Mouse (Mus musculus) spleen, adult 2 months (tissue): Measurements from ENCODE around the gene Phf2. TPM values are rescaled to one million over a fixed set of nuclear protein-coding genes. Genes with fewer than 3 reads are reported as not detected.

Experiments
- DNase-seq, 2 experiments: peaks; one replicate each; pipeline versions ENCODE4 v3.0.0 to v3.0.0-alpha.2; 2012 to 2021; ENCODE audit warnings: low spot score in 2 of 2, low read depth in 1 of 2
- H3K27ac ChIP-seq: fragments of 200-500 bp; 2 replicates; pipeline ENCODE4 v1.5.1; 2012; ENCODE audit warnings: low read length, inconsistent platforms; ENCODE audit not compliant: insufficient read depth
- H3K27me3 ChIP-seq: fragments of 200-500 bp; 2 replicates; pipeline ENCODE4 v1.6.1; 2012; ENCODE audit warnings: mild to moderate bottlenecking, moderate library complexity, low read length, inconsistent platforms; ENCODE audit not compliant: control insufficient read depth, insufficient read depth
- H3K36me3 ChIP-seq: fragments of 200-500 bp; 2 replicates; pipeline ENCODE4 v1.6.1; 2012; ENCODE audit warnings: mild to moderate bottlenecking, low read length, inconsistent platforms; ENCODE audit not compliant: control insufficient read depth, insufficient read depth
- H3K4me1 ChIP-seq: fragments of 200-500 bp; 2 replicates; pipeline ENCODE4 v1.6.1; 2011; ENCODE audit warnings: inconsistent platforms; ENCODE audit not compliant: control insufficient read depth, insufficient read depth, insufficient read length
- H3K4me3 ChIP-seq: fragments of 200-500 bp; 2 replicates; pipeline ENCODE4 v1.5.1; 2011; ENCODE audit warnings: mild to moderate bottlenecking, inconsistent platforms; ENCODE audit not compliant: insufficient read depth, insufficient read length; ENCODE audit errors: extremely low read depth
- CTCF ChIP-seq: fragments of 200-500 bp; IDR thresholded peaks from 2 replicates; pipeline ENCODE4 v1.5.1; 2011; ENCODE audit warnings: mild to moderate bottlenecking, inconsistent platforms; ENCODE audit not compliant: insufficient read depth, insufficient read length, insufficient replicate concordance; ENCODE audit errors: extremely low read depth
- POLR2A ChIP-seq: fragments of 200-500 bp; IDR thresholded peaks from 2 replicates; pipeline ENCODE4 v1.6.1; 2011; ENCODE audit warnings: low read depth, low read length, inconsistent platforms
- WGBS: fragments of 180-500 bp; shearing (Covaris S2); methylation state at CpG from one replicate; pipeline ENCODE4 v1.1.7; 2018; 5-methylcytosine and 5-hydroxymethylcytosine counted together
- polyA plus RNA-seq: library from polyadenylated mRNA; depleted of rRNA; stranded (reverse); fragments of >200 nt; gene quantifications from 2 replicates; pipeline ENCODE4 v1.2.3, GENCODE M21; 2012

The Phf2 gene
- polyA plus RNA-seq, 1 experiment: 16.4 TPM

- DNase-seq: no peak
- TF ChIP-seq CTCF (no peak), POLR2A (no peak)
- Histone ChIP-seq H3K4me3 (no peak overlapping the region), H3K27me3 (no peaks in the 10 kb centered on the region), H3K36me3 (no peaks in the 10 kb centered on the region), H3K27ac (no peak overlapping the region), H3K4me1 (no peaks in the 10 kb centered on the region)
- WGBS: 83% methylated on average over 6 of the region's 6 CpGs
Measured at GRCm38 (mm10) chr13:48795711-48796110, 75.2 kb downstream of the Phf2 start.

DNA sequence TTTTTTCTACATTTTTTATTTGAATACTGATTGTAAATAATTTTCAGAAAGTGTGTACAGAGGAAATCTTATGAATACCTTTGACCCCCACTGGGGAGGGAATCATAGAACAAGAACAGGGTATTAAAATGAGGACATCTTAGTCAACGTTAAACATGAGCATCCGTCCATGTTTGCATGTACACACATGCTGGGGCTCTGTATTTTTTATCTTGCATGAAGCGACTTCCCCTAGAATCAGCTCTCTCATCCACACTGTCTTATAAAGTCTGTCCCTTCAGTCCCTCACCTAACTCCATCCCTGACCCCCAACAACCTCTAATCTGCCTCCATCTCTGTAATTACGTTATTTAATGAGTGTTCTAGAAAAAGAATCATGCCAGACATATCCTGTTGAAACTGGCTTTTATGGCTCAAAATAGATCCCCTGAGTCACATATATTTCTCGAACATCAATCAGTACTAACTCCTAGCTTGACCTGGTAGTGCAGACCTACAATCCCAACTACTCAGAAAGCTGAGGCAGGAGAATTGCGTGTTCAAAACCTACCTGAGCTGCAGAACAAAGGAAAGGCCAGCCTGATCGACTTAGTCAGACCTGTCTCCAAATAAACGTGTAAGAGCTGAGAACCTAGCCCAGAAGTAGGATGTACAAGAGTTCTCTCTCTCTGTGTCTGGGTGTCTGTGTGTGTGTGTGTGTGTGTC lies 86.2 kb downstream of the Phf2 start:
- H3K36me3 ChIP-seq: no peaks in the 10 kb centered on the region
- H3K4me1 ChIP-seq: peaks cover 4% of the 10 kb centered on the region
- no peak for DNase-seq
- no peaks in the 10 kb centered on the region for H3K27me3 ChIP-seq
- 79% methylated on average over 8 of the region's 8 CpGs for WGBS
- TF ChIP-seq POLR2A: no peak
- no peak for TF ChIP-seq CTCF
- H3K27ac ChIP-seq: no peak overlapping the region
- no peak overlapping the region for H3K4me3 ChIP-seq

- 69% methylated on average over 8 of the region's 8 CpGs for WGBS
- Histone ChIP-seq H3K27me3 (no peaks in the 10 kb centered on the region), H3K36me3 (no peaks in the 10 kb centered on the region), H3K27ac (no peak overlapping the region), H3K4me3 (no peak overlapping the region), H3K4me1 (peaks cover 4% of the 10 kb centered on the region)
- DNase-seq: no peak
- TF ChIP-seq POLR2A (no peak), CTCF (no peak)
Measured at GRCm38 (mm10) chr13:48784151-48784550, 86.8 kb downstream of the Phf2 start.

DNA sequence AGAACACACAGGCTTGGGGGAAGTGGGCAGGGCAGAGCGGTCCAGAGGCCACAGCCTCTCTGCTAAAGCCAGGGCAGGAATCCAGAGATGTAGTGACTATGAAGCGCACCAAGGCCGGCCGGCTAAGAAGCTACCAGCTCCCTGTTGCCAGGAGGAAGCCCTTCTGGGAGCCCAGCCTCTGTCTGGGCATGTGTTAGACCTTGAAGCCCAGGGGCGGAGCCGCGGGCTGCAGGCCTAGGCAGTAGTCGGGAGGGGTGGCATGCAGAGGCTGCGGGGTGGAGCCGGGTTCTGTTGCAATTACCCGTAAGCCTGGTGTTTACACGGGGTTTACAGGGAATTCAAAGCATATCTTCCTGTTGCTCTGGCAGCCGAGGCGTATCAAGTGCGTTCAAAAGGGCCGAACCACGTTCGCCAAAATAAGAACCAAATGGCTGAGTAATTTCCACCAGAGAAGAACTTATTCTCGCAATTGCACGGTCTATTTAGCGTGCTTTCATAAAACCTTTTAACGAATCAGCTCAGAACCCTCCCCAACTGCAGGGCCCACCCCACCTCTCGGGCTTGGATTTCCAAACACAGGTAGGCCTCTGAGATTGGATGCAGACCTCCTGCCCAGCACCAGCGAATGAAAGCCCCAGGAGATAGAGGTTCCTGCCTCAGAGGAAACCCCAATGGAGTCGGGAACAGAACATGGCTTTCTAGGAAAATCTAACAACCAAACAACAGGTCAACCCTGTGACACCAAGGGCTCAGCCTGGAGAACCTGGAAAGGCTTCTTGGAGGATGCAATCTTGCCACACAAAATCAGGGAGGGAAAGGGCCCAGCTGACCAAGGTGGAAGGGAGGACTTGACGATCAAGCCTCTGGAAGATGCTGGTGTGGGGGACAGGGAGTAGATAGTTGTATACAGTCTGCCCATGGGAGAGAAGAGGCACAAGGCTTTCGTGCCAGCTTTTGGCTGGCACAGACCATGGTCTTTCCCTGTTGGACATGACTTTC lies 87.9 kb downstream of the Phf2 start:
- Histone ChIP-seq H3K27ac (no peak overlapping the region), H3K4me1 (peaks cover 4% of the 10 kb centered on the region), H3K4me3 (no peak overlapping the region), H3K27me3 (no peaks in the 10 kb centered on the region), H3K36me3 (no peaks in the 10 kb centered on the region)
- TF ChIP-seq POLR2A: no peak
- no peak for TF ChIP-seq CTCF
- 50% methylated on average over 27 of the region's 27 CpGs for WGBS
- no peak for DNase-seq

DNA sequence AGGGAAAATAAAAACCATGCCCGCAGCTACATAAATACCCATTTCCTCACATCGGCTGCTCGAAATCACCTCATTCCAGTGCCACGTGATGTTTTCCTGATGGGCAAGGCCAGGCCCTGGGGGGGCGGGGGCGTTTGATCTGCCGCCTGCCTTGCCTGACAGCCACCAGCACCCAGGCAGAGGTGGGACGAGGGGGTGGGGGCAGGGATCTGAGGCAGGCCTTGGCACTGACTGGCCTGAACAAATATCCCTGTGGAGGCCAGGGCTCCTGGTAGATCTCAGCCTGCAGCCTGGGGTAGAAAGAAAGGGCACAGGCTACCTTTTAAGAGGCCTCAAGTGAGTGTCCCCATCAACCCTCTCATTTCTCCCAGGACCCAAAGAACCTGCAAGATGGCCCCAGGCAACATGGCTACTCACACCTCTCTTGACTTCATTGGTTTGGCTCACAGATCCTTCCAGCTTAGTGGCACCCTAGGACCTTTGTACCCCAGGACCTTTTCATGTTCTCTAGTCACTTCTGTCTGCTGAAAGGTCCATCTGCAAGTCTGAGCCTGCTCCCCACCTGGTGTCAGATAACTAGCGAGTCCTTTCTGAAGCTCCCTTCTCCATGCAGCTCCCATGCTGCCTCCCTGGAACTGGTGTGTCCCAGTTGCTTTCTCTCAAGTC lies 90.4 kb downstream of the Phf2 start:
- H3K27ac ChIP-seq: no peak overlapping the region
- DNase-seq: no peak

DNA sequence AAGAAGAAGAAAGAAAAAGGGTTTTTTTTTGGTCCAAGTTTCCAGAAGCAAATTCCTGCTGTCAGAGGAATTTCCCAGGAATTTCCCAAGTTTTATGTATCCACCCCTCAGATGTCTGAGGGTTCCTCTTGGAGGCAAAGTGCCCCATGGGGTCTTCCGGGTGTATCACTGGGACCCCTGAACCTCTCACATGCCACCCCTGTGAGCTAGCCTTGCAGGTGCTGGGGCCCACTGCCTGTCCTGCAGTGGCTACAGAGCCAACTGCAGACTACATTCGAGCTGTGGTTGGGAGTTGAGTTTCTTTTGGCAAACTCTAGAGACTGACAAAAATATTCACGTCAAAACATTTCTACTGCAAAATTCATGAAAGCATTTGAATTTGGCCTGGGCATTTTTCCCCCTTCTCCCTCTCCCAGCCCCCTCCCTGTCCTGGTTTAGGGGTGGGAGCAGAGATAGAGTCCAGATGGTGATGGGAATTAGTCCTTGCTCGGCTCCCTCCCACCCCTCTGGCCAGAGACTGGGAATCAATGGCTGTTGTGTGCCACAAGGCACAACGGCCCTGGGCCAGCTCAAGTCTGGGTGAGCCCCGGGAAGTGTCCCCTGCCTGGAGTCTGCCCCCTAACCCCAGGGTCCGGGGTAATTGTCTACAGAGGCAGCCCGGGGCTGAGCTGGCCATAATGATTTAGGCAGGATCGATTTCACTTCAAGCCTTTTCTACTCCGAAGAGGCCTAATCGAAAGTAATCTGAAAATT lies 91.2 kb downstream of the Phf2 start:
- no peaks in the 10 kb centered on the region for H3K36me3 ChIP-seq
- WGBS: 73% methylated on average over 11 of the region's 11 CpGs
- no peak overlapping the region for H3K4me3 ChIP-seq
- H3K27me3 ChIP-seq: no peaks in the 10 kb centered on the region
- peaks cover 4% of the 10 kb centered on the region for H3K4me1 ChIP-seq
- DNase-seq: no peak
- TF ChIP-seq CTCF (no peak), POLR2A (no peak)
- H3K27ac ChIP-seq: no peak overlapping the region

More for the DNA sequence above, 90.4 kb downstream of the Phf2 start:
- 84% methylated on average over 9 of the region's 9 CpGs for WGBS
- no peak overlapping the region for H3K4me3 ChIP-seq
- no peaks in the 10 kb centered on the region for H3K36me3 ChIP-seq
- no peak for TF ChIP-seq POLR2A
- TF ChIP-seq CTCF: no peak
- no peaks in the 10 kb centered on the region for H3K27me3 ChIP-seq
- H3K4me1 ChIP-seq: peaks cover 4% of the 10 kb centered on the region
